Mouse (Mus musculus): Measurements from ENCODE around the gene Chst11. TPM values are rescaled to one million over a fixed set of nuclear protein-coding genes. Genes with fewer than 3 reads are reported as not detected.

Chst11 gene
- total RNA-seq, 1 experiment from 2014 or later = 31.9 TPM

DNA sequence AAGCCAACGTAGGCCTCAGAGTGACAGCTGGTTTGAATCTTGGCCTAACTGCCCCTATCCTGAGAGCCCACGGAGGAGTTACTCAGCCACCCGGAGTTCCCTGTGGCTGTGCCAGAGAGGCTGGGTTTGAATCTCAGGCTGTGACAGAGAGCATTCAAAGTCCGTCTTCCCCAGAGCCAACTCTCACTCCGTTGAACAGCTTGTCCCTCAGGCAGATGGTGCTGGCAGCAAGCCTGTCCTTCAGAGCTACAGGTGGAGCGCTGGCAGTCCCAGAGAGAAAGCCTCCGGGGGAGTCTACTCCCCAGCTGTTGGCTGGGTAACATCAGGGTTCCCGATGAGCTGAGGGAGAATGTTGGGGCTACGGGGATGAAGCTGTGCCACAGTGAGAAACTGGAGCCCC is 77.0 kb downstream of the Chst11 start:
- no peak for ATAC-seq (ENCODE audit: extremely low read depth, insufficient number of reproducible peaks, low FRiP score, poor library complexity, severe bottlenecking)

DNA sequence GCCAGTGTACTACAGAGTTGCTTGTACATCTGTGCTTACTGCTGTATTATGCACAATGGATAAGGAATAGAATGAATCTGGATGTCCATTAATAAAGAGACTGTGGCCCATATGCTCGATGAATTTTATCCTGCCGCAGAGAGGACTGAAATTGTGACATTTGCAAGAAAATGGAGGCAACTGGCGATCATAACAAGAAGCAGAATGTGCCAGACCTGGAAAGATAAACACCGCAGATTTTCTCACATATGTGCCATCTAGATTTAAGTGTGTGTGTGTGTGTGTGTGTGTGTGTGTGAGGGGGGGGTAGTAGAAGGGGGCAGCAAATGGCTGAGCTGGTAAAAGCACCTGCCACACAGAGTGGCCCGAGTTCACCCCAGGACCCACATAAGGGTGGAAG is 79.5 kb downstream of the Chst11 start:
- ATAC-seq (ENCODE audit: extremely low read depth, insufficient number of reproducible peaks, low FRiP score, poor library complexity, severe bottlenecking) = no peak

DNA sequence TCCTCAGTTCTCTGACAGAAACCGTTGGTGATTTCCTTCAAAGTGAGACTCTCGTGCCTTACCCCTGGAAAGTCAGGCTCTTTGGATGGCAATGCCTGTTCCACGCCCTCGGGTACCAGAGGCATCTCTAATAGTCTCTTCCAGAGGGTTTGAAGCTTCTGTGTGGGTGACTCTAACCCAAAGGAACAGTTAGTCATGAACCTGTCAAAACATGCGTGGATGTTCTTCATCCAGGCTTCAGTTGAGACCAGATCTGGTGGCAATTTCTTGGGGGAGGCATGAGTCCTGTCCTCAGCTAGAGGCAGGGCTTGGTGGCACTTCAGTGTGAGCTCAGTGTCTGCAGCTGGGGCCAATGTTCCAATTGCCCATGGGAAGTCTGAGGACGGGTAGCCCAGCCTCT is 80.9 kb downstream of the Chst11 start:
- ATAC-seq (ENCODE audit: extremely low read depth, insufficient number of reproducible peaks, low FRiP score, poor library complexity, severe bottlenecking) = no peak

DNA sequence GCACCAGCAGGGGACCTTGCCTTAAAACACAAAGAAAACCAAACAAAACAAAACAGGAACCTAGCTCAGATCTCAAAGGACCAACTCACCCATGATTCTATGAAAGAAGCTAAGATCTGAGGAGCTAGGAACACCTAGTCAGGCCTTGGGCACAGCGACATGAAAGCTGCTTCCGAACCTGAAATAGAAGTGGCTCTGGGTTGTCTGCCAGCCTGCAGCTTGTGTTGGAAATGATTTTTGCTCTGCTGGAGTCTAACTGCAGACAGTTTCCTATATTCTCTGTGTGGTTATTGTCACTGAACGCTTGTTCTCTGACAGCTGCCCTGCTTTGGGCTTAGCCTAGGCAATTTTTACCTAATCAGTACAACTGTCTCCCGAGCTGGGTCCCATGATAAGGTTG is 82.0 kb downstream of the Chst11 start:
- no peak for ATAC-seq (ENCODE audit: extremely low read depth, insufficient number of reproducible peaks, low FRiP score, poor library complexity, severe bottlenecking)

DNA sequence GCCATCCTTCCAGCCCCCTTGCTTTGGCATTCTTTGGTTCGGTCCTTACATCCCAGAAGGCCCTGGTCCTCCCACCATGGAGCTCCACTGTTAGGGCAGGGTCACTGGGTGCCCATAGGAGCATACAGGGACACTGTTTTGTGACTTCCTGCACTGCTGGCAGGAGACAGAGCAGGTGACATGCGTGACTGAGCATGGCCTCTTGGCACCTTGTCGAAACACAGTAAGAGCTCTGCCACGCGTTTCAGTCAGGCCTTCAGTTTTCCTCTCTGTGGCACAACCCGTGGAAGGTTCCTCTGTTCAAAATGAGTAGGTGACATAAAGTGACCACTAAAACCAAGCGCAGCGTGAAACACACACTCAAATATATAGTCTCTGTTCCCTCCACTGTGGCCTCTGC is 83.2 kb downstream of the Chst11 start:
- ATAC-seq (ENCODE audit: extremely low read depth, insufficient number of reproducible peaks, low FRiP score, poor library complexity, severe bottlenecking) = peak; percentile 39; the same call in 1 of the 2 replicates

DNA sequence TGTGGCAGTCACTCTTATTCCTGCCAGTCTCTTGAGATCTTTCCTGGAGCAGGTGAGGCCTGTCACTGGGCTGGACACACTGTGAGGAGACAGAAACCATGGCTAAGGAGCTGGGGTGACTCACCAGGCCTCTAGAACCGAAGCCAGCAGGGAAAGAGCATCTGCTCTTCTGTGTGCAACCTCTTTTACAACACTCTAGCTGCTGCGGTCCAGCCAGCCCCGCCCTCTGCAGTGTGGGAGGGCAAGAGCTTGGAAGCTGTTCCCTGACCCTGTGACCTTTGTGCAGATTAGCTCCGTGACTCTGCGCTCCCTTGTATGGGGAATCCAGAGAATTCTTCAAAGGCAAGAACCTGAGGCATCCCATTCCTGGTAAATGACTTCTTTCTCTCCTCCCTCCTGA is 84.5 kb downstream of the Chst11 start:
- ATAC-seq (ENCODE audit: extremely low read depth, insufficient number of reproducible peaks, low FRiP score, poor library complexity, severe bottlenecking) = no peak

DNA sequence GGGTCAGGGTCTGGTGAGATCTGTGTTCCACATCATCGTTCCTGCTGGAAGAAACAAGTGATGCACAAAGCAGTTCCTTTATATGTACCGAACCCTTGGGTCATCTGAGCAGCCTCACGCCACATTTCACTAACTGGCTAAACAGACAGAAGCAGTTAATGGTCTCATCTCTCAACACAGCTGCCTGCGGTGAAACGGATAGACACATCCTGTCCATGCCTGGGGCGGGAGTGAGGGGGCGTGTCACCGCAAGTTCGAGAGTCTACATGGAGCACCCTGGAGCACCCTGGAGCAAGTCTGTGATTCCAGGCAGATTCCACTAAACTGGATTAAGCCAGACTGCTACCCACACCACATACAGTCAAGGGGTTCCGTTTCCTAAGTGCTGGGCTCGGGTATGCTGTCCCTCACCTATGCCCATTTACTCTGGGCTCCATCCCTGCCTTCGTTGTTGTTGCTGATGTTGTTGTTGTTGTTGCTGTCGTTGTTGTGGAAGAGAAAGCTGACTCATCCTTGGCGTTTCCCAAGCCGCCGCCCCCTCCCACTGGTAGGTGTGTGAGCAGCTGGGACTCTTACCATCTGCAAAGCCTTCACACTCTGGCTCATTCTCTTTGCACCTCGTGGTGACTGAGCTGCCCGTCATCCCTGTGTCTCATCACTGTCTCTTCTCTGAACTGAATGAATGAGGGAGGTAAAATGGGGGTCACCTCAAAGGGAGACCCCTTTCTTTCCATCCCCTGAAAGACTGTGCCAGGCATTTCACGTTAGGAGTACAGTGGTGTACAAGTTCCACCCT is 86.7 kb downstream of the Chst11 start:
- no peak for ATAC-seq (ENCODE audit: extremely low read depth, insufficient number of reproducible peaks, low FRiP score, poor library complexity, severe bottlenecking)

DNA sequence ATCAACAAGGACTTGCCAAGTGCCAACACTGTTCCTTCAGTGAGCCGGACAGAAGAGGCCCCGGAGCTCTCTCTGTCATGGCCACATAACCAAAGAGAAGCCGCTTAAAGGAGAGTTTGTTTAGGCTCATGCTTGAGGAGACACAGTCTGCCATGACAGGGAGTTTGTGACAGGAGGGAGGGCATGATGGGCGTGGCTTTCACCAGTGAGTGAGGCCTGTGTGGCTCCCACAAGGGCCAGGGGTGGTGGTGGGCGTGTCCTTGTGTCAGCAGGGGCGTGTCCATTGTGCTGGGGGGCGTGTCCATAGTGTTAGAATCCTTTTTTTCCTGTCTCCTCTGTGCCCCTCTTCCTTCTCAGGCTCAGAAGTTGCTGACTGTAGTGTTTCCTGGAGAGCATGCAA is 87.8 kb downstream of the Chst11 start:
- ATAC-seq (ENCODE audit: extremely low read depth, insufficient number of reproducible peaks, low FRiP score, poor library complexity, severe bottlenecking) = no peak

DNA sequence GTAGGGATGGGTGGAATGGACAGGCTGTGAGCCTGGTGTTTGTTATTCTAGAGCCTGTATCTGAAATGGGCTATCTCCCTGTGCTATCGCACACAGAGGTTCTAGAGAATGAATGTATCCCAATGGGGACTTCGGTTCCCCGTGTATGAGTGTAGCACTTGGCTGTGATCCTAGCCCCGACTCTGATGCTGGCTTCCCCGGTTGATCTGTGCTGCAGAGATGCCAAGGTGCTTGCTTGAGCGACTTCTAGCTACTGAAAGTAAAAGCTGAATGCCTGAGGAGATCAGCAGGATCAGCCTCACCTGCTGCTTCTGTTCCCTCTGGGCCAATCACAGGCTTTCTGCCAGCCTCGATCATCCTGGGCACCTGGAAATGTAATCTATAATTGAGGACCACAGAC is 91.5 kb downstream of the Chst11 start:
- no peak for ATAC-seq (ENCODE audit: extremely low read depth, insufficient number of reproducible peaks, low FRiP score, poor library complexity, severe bottlenecking)

DNA sequence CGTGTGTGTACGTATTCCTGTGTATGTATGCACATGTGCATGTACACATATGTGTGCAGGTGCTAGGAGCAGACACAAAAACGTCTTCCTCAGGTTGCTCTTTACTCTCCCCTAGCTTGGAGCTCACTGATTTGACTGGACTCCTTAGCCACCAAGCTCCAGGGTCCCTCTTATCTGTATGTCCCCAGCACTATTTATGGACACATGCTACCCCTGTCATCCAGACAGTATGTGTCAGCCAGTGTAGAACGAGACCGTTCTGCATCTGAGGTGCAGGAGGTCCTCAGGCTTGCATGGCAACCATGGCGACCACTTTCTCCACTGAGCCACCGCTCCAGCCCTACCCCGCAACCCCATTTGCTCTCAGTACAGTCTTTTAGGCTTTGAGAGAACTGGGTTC is 93.4 kb downstream of the Chst11 start:
- no peak for ATAC-seq (ENCODE audit: extremely low read depth, insufficient number of reproducible peaks, low FRiP score, poor library complexity, severe bottlenecking)

DNA sequence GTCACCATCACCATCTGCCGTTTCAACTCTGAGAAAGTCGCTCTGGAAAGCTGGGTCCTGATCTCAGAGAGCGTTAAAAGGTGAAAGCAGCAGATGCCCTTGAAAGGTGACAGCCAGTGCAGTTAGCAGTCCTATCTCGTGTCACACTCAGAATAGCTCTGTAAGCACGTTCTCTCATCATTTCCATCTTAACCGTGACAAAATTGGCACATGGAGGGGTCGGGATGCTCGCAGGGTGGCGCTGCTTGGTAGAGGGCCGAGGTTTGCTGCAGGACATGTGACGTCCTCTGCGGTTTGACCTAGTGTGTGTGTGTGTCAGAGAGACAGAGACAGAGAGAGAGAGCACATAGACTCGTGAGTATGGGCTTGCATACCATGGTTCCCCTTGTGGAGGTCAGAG is 94.5 kb downstream of the Chst11 start:
- no peak for ATAC-seq (ENCODE audit: extremely low read depth, insufficient number of reproducible peaks, low FRiP score, poor library complexity, severe bottlenecking)

DNA sequence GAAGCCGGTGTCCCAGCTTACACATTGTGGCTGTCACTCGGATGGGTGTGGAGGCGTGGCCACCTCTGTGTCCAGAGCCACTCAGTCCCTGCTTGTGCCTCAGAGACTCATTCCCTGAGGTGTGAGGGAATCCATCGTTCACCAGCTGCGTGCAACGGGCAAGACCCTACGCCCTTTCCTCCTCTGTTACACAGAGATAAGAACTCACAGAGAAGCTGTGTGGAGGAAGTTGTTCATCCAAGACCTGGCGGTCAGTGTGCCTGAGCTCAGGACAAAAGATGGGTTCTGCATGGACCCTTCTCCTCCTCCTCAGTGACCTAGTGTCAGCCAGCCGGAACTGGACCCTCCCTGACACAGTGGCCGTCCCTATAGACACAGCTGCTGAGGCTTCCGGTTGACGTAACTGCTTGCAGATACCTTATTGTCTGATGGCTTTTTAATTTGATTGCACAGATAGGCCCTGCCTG is 95.0 kb downstream of the Chst11 start:
- ATAC-seq (ENCODE audit: extremely low read depth, insufficient number of reproducible peaks, low FRiP score, poor library complexity, severe bottlenecking) = no peak

DNA sequence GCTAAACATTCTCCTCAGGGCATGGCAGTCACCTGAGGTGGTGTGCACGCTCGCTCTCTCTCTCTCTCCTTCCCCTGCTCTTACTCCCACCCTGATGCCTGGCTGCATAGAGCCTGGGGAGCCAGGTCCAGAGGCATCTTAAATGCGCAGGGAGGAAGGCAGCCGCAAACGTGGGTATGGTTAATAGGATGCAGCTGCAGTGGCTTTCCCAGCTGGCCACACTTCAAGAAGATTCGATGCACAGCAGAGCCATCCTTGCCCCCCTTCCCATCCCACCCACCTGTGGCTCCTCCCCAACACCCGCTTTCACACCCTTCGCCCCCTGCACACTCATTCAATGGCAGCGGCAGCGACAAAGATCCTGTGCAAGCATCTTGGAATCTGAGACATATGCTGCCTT is 95.6 kb downstream of the Chst11 start:
- ATAC-seq (ENCODE audit: extremely low read depth, insufficient number of reproducible peaks, low FRiP score, poor library complexity, severe bottlenecking) = no peak

DNA sequence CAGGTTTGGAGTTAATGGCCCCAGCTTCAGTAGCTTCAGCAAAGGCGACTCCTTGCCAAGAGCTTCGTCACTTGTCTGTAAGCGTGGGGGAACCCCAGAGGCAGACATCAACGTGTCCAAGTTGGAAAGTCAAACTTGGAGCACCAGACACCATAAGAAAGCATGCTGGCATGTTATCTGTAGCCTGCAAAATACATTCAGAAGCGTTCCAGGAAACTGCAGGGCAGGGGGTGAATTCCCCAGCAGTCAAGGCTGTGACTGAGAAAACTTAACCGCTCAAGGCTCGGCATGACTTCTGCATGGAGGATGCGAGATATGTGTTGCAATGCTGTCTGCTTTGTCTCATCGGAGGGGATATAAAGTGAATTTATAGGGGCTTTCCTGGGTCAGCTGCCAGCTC is 98.6 kb downstream of the Chst11 start:
- ATAC-seq (ENCODE audit: extremely low read depth, insufficient number of reproducible peaks, low FRiP score, poor library complexity, severe bottlenecking) = no peak

DNA sequence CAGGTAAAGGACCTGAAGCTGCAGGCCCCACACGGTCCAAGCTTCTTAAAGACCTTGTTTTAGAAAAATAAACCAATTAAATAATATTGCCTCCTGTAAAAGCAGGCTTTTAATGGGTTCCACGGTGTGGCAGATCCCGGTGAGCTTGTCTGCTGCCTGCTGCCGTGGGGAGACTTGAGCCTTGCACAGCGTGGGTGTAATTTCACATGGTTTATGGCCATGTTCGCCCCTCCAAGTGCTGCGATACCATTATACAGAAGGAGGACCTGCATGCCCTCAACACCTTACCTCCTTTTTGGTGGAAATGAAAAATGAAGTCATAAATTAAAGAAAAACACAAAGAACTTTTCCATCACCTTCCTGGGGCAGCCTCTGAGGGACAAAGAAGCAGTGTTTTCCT is 103.0 kb downstream of the Chst11 start:
- no peak for ATAC-seq (ENCODE audit: extremely low read depth, insufficient number of reproducible peaks, low FRiP score, poor library complexity, severe bottlenecking)

DNA sequence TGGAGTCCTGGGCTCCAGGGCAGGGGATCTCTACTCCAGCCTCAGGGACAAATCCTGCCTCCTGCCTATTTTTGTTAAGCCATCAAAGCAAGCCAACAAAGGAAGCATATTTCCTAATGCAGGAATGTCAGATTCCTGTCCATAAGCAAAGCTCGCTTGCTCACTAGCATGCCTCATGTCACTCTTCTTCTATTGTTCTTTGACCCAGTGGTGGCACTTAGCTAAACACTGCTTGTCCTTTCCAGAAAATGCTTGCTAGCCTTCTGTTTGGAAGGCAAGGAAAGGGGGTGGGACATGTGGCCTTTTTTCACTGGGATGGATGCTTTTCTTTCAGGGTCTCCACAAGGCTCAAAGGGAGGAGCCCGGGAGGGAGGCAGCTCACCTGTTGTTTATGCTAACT is 103.5 kb downstream of the Chst11 start:
- ATAC-seq (ENCODE audit: extremely low read depth, insufficient number of reproducible peaks, low FRiP score, poor library complexity, severe bottlenecking) = no peak

DNA sequence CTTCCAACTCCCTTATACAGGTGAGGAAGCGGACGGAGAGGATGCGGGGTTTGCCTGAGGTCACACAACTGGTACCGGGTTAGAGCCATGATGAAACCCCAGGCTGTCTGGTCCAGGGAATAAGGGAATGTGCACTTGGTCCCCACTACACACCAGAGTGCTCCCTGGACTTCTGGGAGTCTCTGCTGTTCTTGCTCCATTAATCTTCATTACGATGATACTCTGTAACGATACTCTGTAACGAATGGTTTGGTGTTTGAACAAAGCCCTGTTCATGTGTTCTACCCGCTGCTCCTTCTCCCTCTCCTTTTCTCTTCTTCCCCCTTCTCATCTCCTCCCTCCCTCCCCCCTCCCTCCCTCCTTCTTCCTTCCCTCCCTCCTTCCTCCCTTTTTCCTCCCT is 104.9 kb downstream of the Chst11 start:
- ATAC-seq (ENCODE audit: extremely low read depth, insufficient number of reproducible peaks, low FRiP score, poor library complexity, severe bottlenecking) = no peak

DNA sequence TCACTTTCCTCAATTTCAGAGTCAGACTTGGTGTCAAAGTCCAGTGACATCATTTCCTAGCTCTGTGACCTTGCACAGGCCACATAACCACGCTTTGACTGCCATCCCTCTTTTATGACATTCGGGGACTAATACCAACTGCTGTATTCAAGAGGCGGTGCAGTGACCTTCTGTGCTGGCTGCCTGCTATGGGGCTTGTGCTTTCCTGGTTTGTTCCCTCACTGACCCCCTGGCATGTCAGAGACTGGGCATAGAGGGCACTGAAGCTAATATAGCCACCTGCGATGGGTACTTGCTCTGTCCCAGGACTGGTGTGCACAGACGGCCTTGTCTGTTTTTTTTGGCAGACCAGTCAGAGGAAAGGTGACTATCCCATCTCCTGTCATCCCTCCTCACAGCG is 108.4 kb downstream of the Chst11 start:
- ATAC-seq (ENCODE audit: extremely low read depth, insufficient number of reproducible peaks, low FRiP score, poor library complexity, severe bottlenecking) = no peak

DNA sequence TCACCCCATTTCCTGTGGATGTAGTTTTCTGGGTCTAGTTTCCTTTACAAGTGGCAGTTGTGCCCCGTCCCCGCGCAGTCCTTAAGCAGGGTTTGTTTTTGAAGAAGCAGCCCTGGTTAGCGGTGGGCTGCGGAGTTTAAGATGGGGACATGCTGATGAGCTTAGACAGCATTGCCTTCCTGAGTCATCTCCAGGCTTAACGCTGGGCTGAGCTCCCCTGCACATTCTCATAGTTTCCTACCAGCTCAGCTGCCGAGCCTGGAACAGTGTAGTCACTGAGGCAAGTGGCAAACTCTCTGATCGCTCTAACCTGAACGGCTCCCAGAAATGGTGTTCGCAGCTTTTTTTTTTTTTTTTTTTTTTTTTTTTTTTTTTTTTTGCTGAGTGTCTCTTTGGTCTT is 109.0 kb downstream of the Chst11 start:
- no peak for ATAC-seq (ENCODE audit: extremely low read depth, insufficient number of reproducible peaks, low FRiP score, poor library complexity, severe bottlenecking)

DNA sequence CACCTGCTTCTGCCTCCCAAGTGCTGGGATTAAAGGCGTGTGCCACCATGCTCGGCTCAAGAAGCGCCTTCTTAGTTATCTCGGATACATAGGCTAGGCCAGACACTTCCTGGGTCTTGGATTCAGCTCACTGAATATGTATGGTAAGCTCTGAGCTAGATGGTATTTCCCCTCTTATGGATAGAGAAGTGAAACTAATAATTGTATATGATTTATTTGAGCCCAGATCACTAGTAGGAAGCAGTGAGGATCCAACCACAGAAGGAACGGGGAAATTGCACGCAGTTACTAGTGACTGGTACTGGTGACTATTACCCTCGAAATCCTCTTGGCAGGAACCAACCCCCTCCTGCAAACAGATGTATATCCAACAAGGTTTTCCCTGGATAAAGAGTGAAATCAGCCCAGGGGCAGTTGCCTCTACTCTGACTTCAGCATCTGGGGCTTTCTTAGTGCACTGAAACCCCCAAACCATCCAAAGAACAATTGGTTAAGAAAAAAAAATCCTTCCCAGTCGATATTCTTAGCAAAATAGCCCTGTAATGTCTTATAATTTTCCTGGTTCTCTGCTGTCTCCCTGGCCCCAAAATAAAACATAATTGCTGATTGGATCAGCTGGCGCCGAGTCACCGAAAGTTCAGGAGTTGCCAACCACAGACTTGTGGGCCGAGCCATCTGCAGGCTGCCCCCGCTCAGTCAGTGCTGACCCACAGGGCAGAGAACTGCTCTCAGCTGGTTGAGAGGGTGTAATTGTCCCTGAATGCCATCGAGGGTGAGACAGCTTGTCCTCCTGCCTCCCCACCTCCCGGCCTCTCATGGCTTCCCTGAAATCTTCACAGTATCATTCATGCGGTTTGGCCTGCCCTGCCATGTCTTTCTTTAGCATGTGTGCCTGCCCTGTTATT is 109.8 kb downstream of the Chst11 start:
- ATAC-seq (ENCODE audit: extremely low read depth, insufficient number of reproducible peaks, low FRiP score, poor library complexity, severe bottlenecking) = peak; percentile 67

Measured in neutrophil, adult 5-6 weeks (primary cell).